18 mouse cellular contexts compared by ENCODE assay signal in the genomic region with DNA sequence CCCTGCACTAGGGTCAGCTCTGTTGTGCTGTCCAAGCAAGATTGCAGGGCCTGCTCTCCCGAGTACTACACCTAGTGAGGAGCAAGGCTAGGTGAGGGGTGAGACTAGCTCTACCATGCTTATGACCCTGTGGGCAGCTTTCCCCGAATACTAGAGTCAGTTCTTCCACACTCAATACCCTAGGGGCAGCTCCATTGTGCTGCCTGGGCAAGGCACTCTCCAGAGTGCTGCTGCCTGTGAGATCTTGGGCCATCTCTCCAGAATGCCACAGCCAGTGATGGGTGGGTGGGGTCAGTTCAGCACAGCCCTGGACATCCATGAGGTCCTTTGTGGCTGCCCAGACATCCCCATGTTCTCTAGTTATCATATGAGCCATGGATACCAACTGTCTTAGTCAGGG. TPM values are rescaled to one million over a fixed set of nuclear protein-coding genes. Genes with fewer than 3 reads are reported as not detected.
DNase-seq lines count a peak whose midpoint lies in the region.
"Had no signal": no experiment of that assay in that cellular context is flagged by ENCODE, and none has a peak within 500 bp of the region (broad histone marks: within the 10 kb centered on the region; RNA-seq: fewer than 3 reads in every experiment).

No protein-coding gene starts in this region.

- H3K4me3 ChIP-seq in heart, embryonic 10.5 days, result no peak overlapping the region
- H3K4me3 ChIP-seq in forebrain, embryonic 10.5 days, result no peak overlapping the region
- H3K4me3 ChIP-seq: embryonic facial prominence, embryonic 13.5 days; embryonic facial prominence, embryonic 15.5 days; forebrain, embryonic 12.5 days had no signal

- intact Hi-C loops in heart, postnatal 10 days (cut with DNase I), result no loop called here

- H3K27ac ChIP-seq in heart, embryonic 10.5 days, result no peak overlapping the region
- no peak overlapping the region for H3K27ac ChIP-seq in forebrain, embryonic 10.5 days
- H3K27ac ChIP-seq: embryonic facial prominence, embryonic 13.5 days; embryonic facial prominence, embryonic 15.5 days; forebrain, embryonic 12.5 days had no signal

- H3K9me3 ChIP-seq in heart, embryonic 10.5 days, result no peaks in the 10 kb centered on the region
- H3K9me3 ChIP-seq in forebrain, embryonic 10.5 days, result no peaks in the 10 kb centered on the region
- H3K9me3 ChIP-seq: embryonic facial prominence, embryonic 13.5 days; embryonic facial prominence, embryonic 15.5 days; forebrain, embryonic 12.5 days had no signal

- H3K4me1 ChIP-seq in heart, embryonic 10.5 days, result no peaks in the 10 kb centered on the region
- H3K4me1 ChIP-seq in forebrain, embryonic 10.5 days, result no peaks in the 10 kb centered on the region
- H3K4me1 ChIP-seq: embryonic facial prominence, embryonic 13.5 days; embryonic facial prominence, embryonic 15.5 days; forebrain, embryonic 12.5 days had no signal

- H3K27me3 ChIP-seq in heart, embryonic 10.5 days (ENCODE audit: insufficient read depth, poor library complexity, severe bottlenecking), result peaks cover 20% of the 10 kb centered on the region; the same call in 1 of the 2 replicates
- no peaks in the 10 kb centered on the region; the same call in 1 of the 2 replicates for H3K27me3 ChIP-seq in forebrain, embryonic 10.5 days (ENCODE audit: poor library complexity, severe bottlenecking)
- H3K27me3 ChIP-seq: embryonic facial prominence, embryonic 15.5 days had no signal

- WGBS in heart, embryonic 10.5 days, result 47% methylated on average over 2 of the region's 2 CpGs
- 60% methylated on average over 2 of the region's 2 CpGs for WGBS in forebrain, embryonic 10.5 days

- peak; percentile 70 for DNase-seq in heart, embryonic 10.5 days (ENCODE audit: low spot score)
- no peak for DNase-seq in heart, postnatal 10 days
- DNase-seq in testis, postnatal 10 days (ENCODE audit: low spot score), result peak; percentile 33
- no peak for DNase-seq in testis, postnatal 14 days (ENCODE audit: low spot score)
- DNase-seq in forebrain, embryonic 10.5 days (ENCODE audit: extremely low spot score, low spot score), result no peak
- DNase-seq: adrenal gland, adult 2 months; adrenal gland, postnatal 10 days; adrenal gland, postnatal 25 days; cerebellum, adult 11 months; cerebellum, adult 18-20 months; cerebellum, adult 8-10 months; cerebellum, adult 9-11 months; cerebellum, postnatal 14 days; cerebellum, postnatal 36 days; embryo, embryonic 11 days had no signal

- H3K36me3 ChIP-seq in heart, embryonic 10.5 days, result no peaks in the 10 kb centered on the region
- no peaks in the 10 kb centered on the region for H3K36me3 ChIP-seq in forebrain, embryonic 10.5 days (replicated peaks)
- H3K36me3 ChIP-seq: embryonic facial prominence, embryonic 13.5 days; embryonic facial prominence, embryonic 15.5 days; forebrain, embryonic 12.5 days had no signal

RNA-seq across cellular contexts. Expression of a gene that starts 6.0 kb away (rescaled TPM):
- 1.6 and 2.8 TPM in 2 replicates for polyA plus RNA-seq in heart, embryonic 10.5 days (2016; fragmentation: Nextera tagmentation; extraction: Ambion mirVana)
- total RNA-seq in heart, postnatal 10 days (2021), result under 1 TPM; 0.17 to 0.22 TPM
- 5.4 and 6.3 TPM in 2 replicates for polyA plus RNA-seq in forebrain, embryonic 10.5 days (2016; fragmentation: Nextera tagmentation; extraction: Ambion mirVana)

RNA-seq across cellular contexts. Expression of a gene that starts 6.7 kb away (rescaled TPM):
- 37.1 and 40.8 TPM in 2 replicates for polyA plus RNA-seq in heart, embryonic 10.5 days (2016; fragmentation: Nextera tagmentation; extraction: Ambion mirVana)
- 10 to 100 TPM; 29.8 to 37.9 TPM for total RNA-seq in heart, postnatal 10 days (2021)
- polyA plus RNA-seq in forebrain, embryonic 10.5 days (2016; fragmentation: Nextera tagmentation; extraction: Ambion mirVana), result 28.7 and 29.2 TPM in 2 replicates

Comparison
In these comparisons a context has a peak if more than half of its experiments do, and no peak if none do; other contexts are left out.
1. DNase-seq: peak in heart, embryonic 10.5 days (single experiment) and testis, postnatal 10 days (single experiment); none in heart, postnatal 10 days (0 of 2), testis, postnatal 14 days (single experiment) and forebrain, embryonic 10.5 days (single experiment).